In the genomic region with DNA sequence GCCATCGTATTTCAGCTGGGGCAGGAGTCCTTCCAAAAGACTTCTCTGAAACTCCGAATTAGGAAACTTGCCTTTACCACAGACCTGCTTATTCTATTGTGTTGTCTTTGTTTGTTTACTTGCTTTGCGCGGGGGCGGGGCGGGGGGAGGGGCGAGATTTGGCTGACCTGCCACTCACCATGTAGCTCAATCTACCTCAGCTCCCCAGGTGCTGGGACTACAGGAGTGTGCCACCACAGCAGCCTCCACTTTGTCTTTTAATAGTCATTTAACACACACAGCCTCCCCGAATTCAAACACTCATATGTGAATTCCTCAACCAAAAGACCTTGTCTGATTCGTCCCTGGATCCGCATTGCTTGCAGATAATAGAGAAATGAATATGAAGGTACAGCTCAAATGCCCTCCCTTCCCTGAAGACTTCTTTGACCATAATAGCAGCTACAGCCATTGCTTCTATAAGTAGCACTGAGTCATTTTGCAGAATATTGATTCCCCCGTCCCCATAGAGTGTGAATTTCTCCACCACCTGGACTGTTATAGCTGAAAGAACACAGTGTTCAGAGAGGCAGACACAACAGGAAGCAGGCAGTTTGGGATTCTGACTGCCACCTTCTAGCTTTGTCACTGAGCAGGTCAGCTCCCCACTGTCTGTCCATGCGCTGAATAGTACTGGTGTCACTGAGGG, we compare ENCODE assay signal across 8 mouse cellular contexts. TPM values are rescaled to one million over a fixed set of nuclear protein-coding genes. Genes with fewer than 3 reads are reported as not detected.
DNase-seq lines count a peak whose midpoint lies in the region; ATAC-seq and TF ChIP-seq lines count a peak whose summit lies in the region.

No protein-coding gene starts in this region.

- peaks cover 24% of the 10 kb centered on the region for H3K79me2 ChIP-seq in myocyte (ENCODE audit: control insufficient read depth, insufficient read depth)

- H3K36me3 ChIP-seq in liver, embryonic 11.5 days (ENCODE audit: control insufficient read depth, insufficient read depth, low read length), result no peaks in the 10 kb centered on the region
- H3K36me3 ChIP-seq in embryonic facial prominence, embryonic 11.5 days (replicated peaks; ENCODE audit: control insufficient read depth, insufficient read depth, low read depth, low read length), result no peaks in the 10 kb centered on the region
- no peaks in the 10 kb centered on the region for H3K36me3 ChIP-seq in hindbrain, embryonic 15.5 days
- no peaks in the 10 kb centered on the region for H3K36me3 ChIP-seq in myocyte (ENCODE audit: control insufficient read depth, insufficient read depth)

- H3K9me3 ChIP-seq in liver, embryonic 11.5 days (ENCODE audit: control insufficient read depth, low read length), result no peaks in the 10 kb centered on the region
- no peaks in the 10 kb centered on the region for H3K9me3 ChIP-seq in embryonic facial prominence, embryonic 11.5 days (replicated peaks; ENCODE audit: control insufficient read depth, low read length)
- no peaks in the 10 kb centered on the region for H3K9me3 ChIP-seq in hindbrain, embryonic 15.5 days

- H3K4me1 ChIP-seq in liver, embryonic 11.5 days (replicated peaks; ENCODE audit: control insufficient read depth, insufficient read depth, low read length), result peaks cover 15% of the 10 kb centered on the region
- peaks cover 2% of the 10 kb centered on the region; the same call in 1 of the 2 replicates for H3K4me1 ChIP-seq in embryonic facial prominence, embryonic 11.5 days (ENCODE audit: control insufficient read depth, insufficient read depth, low read length)
- peaks cover 22% of the 10 kb centered on the region for H3K4me1 ChIP-seq in hindbrain, embryonic 15.5 days (replicated peaks)

- no peak overlapping the region for H3K9ac ChIP-seq in liver, embryonic 11.5 days (ENCODE audit: low read depth, low read length)
- peak overlapping the region; percentile 22; the same call in 1 of the 2 replicates for H3K9ac ChIP-seq in embryonic facial prominence, embryonic 11.5 days (replicated peaks; ENCODE audit: low read length)
- peak overlapping the region; percentile 42 for H3K9ac ChIP-seq in hindbrain, embryonic 15.5 days

- H3K27me3 ChIP-seq in liver, embryonic 11.5 days (replicated peaks; ENCODE audit: control insufficient read depth, insufficient read depth, low read length), result no peaks in the 10 kb centered on the region
- H3K27me3 ChIP-seq in embryonic facial prominence, embryonic 11.5 days (ENCODE audit: control insufficient read depth, insufficient read depth, low read length), result no peaks in the 10 kb centered on the region
- H3K27me3 ChIP-seq in hindbrain, embryonic 15.5 days, result no peaks in the 10 kb centered on the region
- no peaks in the 10 kb centered on the region for H3K27me3 ChIP-seq in myocyte (ENCODE audit: control insufficient read depth, insufficient read depth, insufficient read length)

- 30% methylated on average over 12 of the region's 12 CpGs for WGBS in liver, embryonic 11.5 days
- 30% methylated on average over 12 of the region's 12 CpGs for WGBS in embryonic facial prominence, embryonic 11.5 days
- WGBS in hindbrain, embryonic 15.5 days, result 29% methylated on average over 12 of the region's 12 CpGs

- ATAC-seq in liver, embryonic 11.5 days (replicated peaks; ENCODE audit: low FRiP score), result no peak
- ATAC-seq in embryonic facial prominence, embryonic 11.5 days (replicated peaks; ENCODE audit: insufficient number of reproducible peaks, low FRiP score, low TSS enrichment, low read depth), result no peak
- ATAC-seq in hindbrain, embryonic 15.5 days (ENCODE audit: low FRiP score, low read depth), result no peak
- ATAC-seq in monocyte, adult 5-6 weeks (replicated peaks; ENCODE audit: insufficient number of reproducible peaks, low FRiP score, low TSS enrichment, poor library complexity, severe bottlenecking), result no peak

- TF ChIP-seq POLR2A in myocyte (IDR thresholded peaks at IDR 0.05; ENCODE audit: insufficient read length, low read depth), result no peak

- no peak overlapping the region for H3ac ChIP-seq in myocyte (ENCODE audit: control insufficient read depth, insufficient read length)

- H3K4me2 ChIP-seq in liver, embryonic 11.5 days, result peak overlapping the region; percentile 94
- H3K4me2 ChIP-seq in embryonic facial prominence, embryonic 11.5 days (ENCODE audit: low read depth, low read length), result peak overlapping the region; percentile 71
- H3K4me2 ChIP-seq in hindbrain, embryonic 15.5 days, result peak overlapping the region; percentile 79
- H3K4me2 ChIP-seq in myocyte (ENCODE audit: low read depth), result peak overlapping the region; percentile 84

- H3K27ac ChIP-seq in liver, embryonic 11.5 days (ENCODE audit: low read depth, low read length), result no peak overlapping the region
- no peak overlapping the region for H3K27ac ChIP-seq in embryonic facial prominence, embryonic 11.5 days (replicated peaks; ENCODE audit: low read depth, low read length)
- H3K27ac ChIP-seq in hindbrain, embryonic 15.5 days (replicated peaks), result peak overlapping the region; percentile 94

- no peak for DNase-seq in liver, embryonic 11.5 days (ENCODE audit: low spot score)
- DNase-seq in liver, result no peak
- no peak for DNase-seq in embryonic facial prominence, embryonic 11.5 days (ENCODE audit: low spot score)
- no peak for DNase-seq in thymus, postnatal 10 days (ENCODE audit: low spot score in 2 of 2)
- DNase-seq in adrenal gland, postnatal 4 days (ENCODE audit: low spot score in 2 of 2), result no peak

- H3K4me3 ChIP-seq in liver, embryonic 11.5 days (ENCODE audit: low read depth, low read length), result peak overlapping the region; percentile 98
- H3K4me3 ChIP-seq in embryonic facial prominence, embryonic 11.5 days (ENCODE audit: low read depth, low read length), result peak overlapping the region; percentile 72
- H3K4me3 ChIP-seq in hindbrain, embryonic 15.5 days, result peak overlapping the region; percentile 96
- H3K4me3 ChIP-seq in myocyte, result peak overlapping the region; percentile 48

TF ChIP-seq in myocyte, 11 proteins besides CTCF, POLR2A, EP300 and RAD21:
- TF ChIP-seq USF1 (IDR thresholded peaks at IDR 0.05; ENCODE audit: low read depth), result no peak
- TF ChIP-seq SRF (IDR thresholded peaks at IDR 0.05; ENCODE audit: control insufficient read depth, insufficient read length, low read depth), result no peak
- no peak for TF ChIP-seq MYOD1 (IDR thresholded peaks at IDR 0.05; ENCODE audit: control insufficient read depth in 1 of 3, insufficient read length in 2 of 3, low read depth in 2 of 3)
- no peak for TF ChIP-seq POLR2AphosphoS2 (IDR thresholded peaks at IDR 0.05; ENCODE audit: insufficient read length, low read depth)
- TF ChIP-seq E2F4 (IDR thresholded peaks at IDR 0.05; ENCODE audit: insufficient read depth), result no peak
- no peak for TF ChIP-seq TCF3 (IDR thresholded peaks at IDR 0.05; ENCODE audit: insufficient read length, low read depth)
- no peak for TF ChIP-seq MYOG (IDR thresholded peaks at IDR 0.05; ENCODE audit: control insufficient read depth in 1 of 3, insufficient read depth in 1 of 3, insufficient read length in 2 of 3, low read depth in 2 of 3)
- TF ChIP-seq CEBPB (IDR thresholded peaks at IDR 0.05; ENCODE audit: insufficient read depth, poor library complexity, severe bottlenecking), result no peak
- no peak for TF ChIP-seq TCF12 (IDR thresholded peaks at IDR 0.05; ENCODE audit: insufficient read depth, poor library complexity, severe bottlenecking)
- TF ChIP-seq MAX (IDR thresholded peaks at IDR 0.05; ENCODE audit: low read depth), result no peak
- TF ChIP-seq REST (IDR thresholded peaks at IDR 0.05; ENCODE audit: insufficient read depth, insufficient read length), result no peak

RNA-seq across cellular contexts. Expression of gene Uvrag, which starts 1.1 kb away (rescaled TPM):
- 14.5 and 16.2 TPM in 2 replicates for polyA plus RNA-seq in liver, embryonic 11.5 days (2014; fragmentation: Nextera tagmentation; extraction: Ambion mirVana)
- 11.1 and 15.5 TPM in 2 replicates for polyA plus RNA-seq in embryonic facial prominence, embryonic 11.5 days (2014; fragmentation: Nextera tagmentation; extraction: Ambion mirVana)
- polyA plus RNA-seq in hindbrain, embryonic 15.5 days (2015; fragmentation: Nextera tagmentation; extraction: Ambion mirVana), result 14.6 and 16.8 TPM in 2 replicates
- 9.0 TPM for polyA plus RNA-seq in myocyte (2012; fragmentation: generic; extraction: Trizol)
- total RNA-seq in monocyte, adult 5-6 weeks (2017), result 90.8 to 94.9 TPM (median 92.1 TPM) in 3 replicates
- total RNA-seq in adrenal gland, postnatal 4 days (2021), result 10 to 100 TPM; 32.5 to 43.8 TPM

RNA-seq across cellular contexts. Expression of gene Dgat2, which starts 40.5 kb away (rescaled TPM):
- 59.9 and 60.1 TPM in 2 replicates for polyA plus RNA-seq in liver, embryonic 11.5 days (2014; fragmentation: Nextera tagmentation; extraction: Ambion mirVana)
- 9.4 and 12.1 TPM in 2 replicates for polyA plus RNA-seq in embryonic facial prominence, embryonic 11.5 days (2014; fragmentation: Nextera tagmentation; extraction: Ambion mirVana)
- polyA plus RNA-seq in hindbrain, embryonic 15.5 days (2015; fragmentation: Nextera tagmentation; extraction: Ambion mirVana), result 18.9 and 22.1 TPM in 2 replicates
- polyA plus RNA-seq in myocyte (2012; fragmentation: generic; extraction: Trizol), result 6.9 TPM
- total RNA-seq in monocyte, adult 5-6 weeks (2017), result 5.5 to 19.7 TPM (median 8.6 TPM) in 3 replicates
- total RNA-seq in adrenal gland, postnatal 4 days (2021), result 10 to 100 TPM; 34.5 to 55.3 TPM

Comparison
In these comparisons a context has a peak if more than half of its experiments do, and no peak if none do; other contexts are left out.
1. H3K4me3 ChIP-seq: peak in every context shown above with its lines; median percentile 98 in liver, embryonic 11.5 days; 96 in hindbrain, embryonic 15.5 days; 72 in embryonic facial prominence, embryonic 11.5 days; 48 in myocyte.